Mouse (Mus musculus) regulatory T cell (primary cell): ENCODE results near the gene Aqr.

Experiments used
- in situ Hi-C: fragments of 300-600 bp; cut with MboI, MseI; formaldehyde crosslinking; loops from one replicate; pipeline ENCODE4 v1.15.1; 2025; ENCODE audit warnings: high pct_unique_total_duplicates

Gene Aqr

GRCm38 (mm10) chr2:114136755-114137154 lies 50.1 kb downstream of the Aqr start:
- in situ Hi-C loops = no loop called here

DNA sequence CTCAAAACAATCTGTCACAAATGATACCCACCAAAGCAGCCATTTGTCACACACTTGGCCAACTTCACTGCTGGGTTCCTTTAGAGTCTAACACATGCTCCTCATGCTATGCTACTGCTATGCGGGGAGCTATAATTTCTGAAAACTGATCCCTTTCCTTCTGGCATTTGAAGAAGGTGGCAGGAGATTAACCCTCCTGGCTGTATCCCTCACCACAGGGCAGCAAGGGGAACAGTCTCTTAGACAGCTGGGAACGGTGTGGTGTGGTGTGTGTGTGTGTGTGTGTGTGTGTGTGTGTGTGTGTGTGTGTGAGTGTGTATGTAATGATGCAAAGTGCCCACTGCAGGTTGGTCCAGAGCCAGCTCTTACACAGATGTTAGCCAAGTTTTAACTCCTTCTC lies 51.0 kb downstream of the Aqr start:
- in situ Hi-C loops = no loop called here

GRCm38 (mm10) chr2:114133355-114133754 lies 53.5 kb downstream of the Aqr start:
- in situ Hi-C loops = no loop called here

DNA sequence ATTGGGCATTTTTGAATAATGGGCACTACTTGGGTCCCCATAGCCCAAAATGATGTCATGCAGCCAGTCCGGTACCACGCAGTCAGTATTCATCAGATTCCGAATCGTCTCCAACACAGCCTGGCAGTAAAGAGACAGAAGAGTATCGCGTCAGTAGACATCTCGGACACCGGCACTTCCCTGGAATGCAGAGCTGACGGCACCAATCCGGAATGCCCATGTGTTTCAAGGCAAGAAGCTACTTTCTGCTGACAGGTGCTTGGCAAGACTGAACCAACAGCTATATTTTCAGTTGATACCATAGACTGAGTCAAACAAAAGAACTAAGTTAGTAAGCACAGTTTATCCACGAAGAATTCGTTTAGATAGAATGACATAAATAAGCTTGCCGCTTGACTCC lies 56.2 kb downstream of the Aqr start:
- in situ Hi-C loops = no loop called here

- in situ Hi-C loops = no loop called here
Measured at GRCm38 (mm10) chr2:114123304-114123703, 63.5 kb downstream of the Aqr start.

DNA sequence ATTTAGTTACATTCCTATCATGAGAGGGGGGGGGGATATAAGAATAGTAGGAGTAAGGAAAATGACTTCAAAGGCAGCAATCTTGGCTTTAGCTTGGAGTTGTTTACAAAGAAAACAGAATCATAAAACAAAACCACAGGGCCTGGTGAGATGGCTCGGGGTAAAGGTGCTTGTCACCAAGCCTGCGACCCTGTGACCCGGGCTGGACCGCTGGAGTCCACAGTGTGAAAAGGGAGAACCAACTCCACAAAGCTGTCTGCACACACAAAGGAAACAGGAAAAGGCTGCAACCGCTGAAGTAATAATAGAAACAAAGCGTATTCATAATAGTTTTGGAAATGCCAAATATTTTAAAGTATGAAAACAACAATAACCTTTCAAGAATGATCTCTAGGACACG lies 67.4 kb downstream of the Aqr start:
- in situ Hi-C loops = no loop called here

DNA sequence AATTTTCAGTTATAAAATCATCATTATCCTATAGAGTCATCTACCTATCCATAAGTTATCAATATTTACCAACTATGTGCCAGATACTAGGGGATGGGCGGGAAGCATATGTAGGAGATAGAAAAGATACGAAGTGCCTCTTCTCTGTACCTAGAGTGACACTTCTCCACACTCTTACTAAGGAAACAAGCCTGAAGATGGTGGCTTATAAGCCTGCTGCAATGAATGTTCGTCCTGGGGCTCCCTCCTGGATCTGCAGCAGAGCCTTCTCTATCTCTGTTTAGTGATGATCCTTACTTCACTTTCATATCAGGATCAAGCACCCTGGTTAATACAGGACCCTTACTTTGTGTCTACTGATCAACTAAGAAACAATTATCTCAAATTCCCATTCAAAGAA lies 69.2 kb downstream of the Aqr start:
- in situ Hi-C loops = no loop called here

GRCm38 (mm10) chr2:114117235-114117634 lies 69.6 kb downstream of the Aqr start:
- in situ Hi-C loops = no loop called here

- in situ Hi-C loops = no loop called here
Measured at GRCm38 (mm10) chr2:114115563-114115962, 71.3 kb downstream of the Aqr start.

DNA sequence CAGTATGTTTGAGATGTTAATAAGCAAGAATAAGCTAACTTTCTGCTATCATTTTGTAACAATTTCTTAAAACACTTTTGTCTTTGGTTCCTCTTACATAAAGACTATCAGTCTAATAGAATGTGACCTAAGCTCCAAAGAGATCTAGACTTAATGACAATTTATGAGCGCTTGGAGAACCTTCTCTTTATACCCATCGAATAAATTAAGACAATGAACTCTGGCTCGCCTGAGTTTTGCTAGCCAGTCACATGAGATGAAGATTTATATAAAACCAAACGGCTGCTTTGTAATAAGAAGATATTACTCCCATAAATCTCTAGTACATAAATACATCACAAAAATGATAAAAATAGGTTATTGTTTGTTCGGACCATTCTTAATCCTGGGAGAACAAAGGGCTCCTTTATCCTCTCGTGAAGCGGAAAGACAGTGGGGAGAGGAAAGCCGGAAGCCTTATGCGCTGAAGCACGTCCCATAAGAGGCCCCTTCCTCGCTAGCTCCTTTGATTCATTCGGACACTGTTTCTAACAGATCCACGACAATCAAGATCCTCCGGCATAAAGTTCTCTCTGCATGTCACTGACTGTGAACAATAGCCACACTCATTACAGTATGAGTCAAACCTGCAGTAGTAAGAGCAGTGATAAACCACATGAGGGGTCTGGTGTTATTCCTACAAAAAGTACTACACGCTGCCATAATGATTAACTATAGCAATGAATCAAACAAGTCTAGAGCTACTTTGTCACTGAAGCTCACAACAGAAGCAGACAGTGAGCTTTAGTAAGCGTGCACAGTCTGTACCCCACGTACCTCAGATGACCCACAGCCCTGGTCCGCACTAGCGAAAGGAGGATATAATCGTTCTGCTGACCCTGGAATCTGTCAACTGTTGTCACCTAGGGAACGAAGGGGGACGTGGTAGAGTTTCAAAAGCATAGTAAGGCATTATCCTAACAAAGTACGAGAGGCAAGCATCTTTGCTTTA lies 79.2 kb downstream of the Aqr start:
- in situ Hi-C loops = no loop called here

GRCm38 (mm10) chr2:114106383-114106782 lies 80.4 kb downstream of the Aqr start:
- in situ Hi-C loops = no loop called here

DNA sequence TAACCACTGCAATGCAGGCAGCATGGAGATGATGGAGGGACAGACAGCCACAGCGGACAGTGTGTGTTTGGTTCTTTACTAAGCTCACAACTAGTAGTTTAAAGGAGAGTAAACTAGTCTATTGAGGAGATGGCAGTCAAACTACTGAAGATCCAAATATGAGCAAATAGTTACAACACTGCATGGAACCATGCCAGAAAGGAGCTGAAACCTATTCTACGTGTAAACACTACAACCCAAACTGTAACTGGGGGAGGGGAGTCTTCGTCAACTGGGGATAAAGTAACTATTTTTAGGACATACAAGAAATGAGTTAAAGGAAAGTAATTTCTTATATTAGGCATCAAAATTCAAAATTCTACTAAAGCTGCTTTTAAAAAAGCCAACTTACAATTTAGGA lies 84.4 kb downstream of the Aqr start:
- in situ Hi-C loops = no loop called here

- in situ Hi-C loops = no loop called here
Measured at GRCm38 (mm10) chr2:114100834-114101233, 86.0 kb downstream of the Aqr start.

DNA sequence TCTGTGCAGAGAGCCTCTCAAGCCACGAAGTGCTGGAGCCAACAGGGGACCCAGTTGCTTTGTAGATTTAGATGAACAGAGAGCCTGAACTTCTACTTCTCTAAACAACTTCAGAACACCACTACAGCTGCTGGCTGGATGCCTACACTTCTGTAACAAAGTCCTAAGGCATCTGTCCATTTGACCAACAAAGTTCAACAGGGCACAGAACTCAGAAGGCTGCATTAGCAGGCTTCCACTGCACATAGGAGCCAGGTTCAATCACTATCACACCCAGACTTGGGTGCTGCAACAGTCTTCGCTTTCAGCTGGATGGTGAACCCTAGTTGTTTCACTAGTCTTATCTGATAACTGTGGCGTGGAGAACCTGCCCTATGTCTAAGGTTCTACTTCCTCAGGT lies 87.0 kb downstream of the Aqr start:
- in situ Hi-C loops = no loop called here

DNA sequence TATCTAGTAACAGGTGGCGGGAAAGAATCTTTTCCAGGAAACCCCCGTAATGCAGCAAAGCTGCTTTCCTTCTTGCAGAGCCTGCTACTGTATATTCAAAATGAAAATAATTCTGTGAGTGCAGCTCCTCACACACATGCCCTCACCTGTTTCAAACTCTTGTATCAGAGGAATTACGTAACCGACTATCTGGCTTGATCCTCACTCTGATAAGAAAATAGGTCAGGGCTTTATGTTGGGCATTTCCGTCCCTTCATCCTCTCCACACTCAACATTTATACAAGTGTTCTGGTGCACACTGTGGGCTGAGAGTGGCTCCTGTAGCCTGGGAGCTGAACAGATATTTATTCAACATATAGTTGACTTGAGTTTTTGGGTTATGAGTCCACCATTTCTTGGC lies 87.7 kb downstream of the Aqr start:
- in situ Hi-C loops = no loop called here

DNA sequence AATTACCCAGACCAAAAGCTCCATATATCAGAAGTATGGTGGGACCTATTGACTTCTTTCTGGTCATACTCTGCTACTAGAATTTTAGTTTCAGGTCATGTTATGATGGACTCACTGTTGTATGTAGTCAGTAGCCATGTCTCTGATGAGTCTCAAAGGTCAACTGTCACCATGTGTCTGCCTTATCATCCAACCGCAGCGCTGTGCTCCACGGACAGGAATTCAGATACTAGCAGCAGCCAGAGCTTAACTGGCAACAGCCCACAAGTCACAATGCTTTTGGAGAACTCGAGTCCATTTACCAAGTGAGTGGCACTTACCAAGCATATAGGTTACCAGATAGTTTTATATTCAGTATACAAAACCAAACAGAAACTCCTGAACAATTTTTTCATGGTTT lies 89.2 kb downstream of the Aqr start:
- in situ Hi-C loops = no loop called here

DNA sequence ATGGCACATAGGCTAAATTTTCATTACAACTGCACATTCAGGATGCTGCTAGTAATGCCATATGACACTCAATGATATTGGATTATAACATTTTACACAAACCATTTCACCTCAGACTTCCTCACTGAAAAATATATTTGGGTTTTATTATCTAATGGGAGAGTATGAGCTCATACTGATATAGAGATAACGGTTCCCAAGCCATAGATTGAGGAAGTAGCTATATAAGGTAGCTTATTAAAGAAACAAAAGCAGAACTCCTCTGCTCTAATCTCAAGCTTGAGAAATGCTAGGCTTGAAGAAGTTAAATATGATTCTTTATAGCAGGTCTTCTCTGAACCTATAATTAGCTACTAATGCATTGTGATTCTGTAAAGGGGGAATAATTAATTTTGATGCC lies 90.3 kb downstream of the Aqr start:
- in situ Hi-C loops = no loop called here

DNA sequence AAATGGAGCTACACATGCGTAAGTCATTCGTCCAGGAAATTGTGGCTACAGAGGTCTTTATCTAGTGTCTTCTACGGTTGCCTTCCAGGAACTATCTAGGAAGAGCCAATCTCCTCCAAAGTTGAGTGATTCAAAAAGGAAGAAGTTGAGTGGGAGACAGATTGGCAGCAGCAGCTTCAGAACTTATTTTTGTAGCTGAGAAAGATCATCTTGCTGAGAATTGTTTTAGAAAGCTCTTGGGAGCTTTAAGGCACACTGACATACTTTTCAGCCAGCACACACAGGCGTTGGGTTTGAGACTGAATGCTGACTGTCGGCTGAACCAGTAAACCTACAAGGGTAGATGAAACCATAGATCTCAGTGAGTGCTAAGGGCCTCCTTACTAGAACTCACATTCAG lies 91.5 kb downstream of the Aqr start:
- in situ Hi-C loops = no loop called here

DNA sequence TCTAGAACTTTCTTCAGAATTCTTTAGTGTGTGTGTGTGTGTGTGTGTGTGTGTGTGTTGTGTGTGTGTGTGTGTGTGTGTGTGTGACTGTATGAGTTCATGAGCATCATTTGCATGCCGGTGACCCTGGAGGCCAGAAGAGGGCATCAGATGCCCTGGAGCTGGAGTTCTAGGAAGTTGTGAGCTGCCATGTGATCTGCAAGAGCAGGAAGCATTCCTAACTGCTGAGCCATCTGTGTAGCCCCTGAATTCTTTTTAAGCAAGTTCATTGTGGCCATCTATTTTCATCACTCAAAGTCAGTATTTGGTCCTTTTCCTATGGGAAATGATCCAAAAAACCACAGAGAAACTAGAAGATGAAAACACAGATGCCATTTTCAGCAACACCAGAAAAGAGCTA lies 92.1 kb downstream of the Aqr start:
- in situ Hi-C loops = no loop called here

DNA sequence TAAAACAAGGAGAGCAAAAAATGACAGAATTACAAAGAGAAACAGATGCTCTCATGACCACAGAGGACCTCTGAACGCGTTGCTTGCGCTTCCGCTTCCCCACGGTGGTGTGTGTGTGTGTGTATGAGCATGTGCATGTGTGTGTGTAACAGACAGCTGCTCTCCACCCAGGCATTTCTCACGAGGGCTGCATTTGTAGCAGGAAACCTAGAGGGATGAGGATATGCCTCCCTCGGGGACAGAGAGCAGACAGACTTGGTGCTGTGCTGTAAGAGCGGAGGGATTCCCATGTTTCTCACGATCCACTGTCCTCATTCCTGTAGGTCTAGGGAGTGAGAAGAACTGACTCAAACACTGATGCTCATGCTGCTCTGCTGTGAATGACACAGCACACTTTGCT lies 93.2 kb downstream of the Aqr start:
- in situ Hi-C loops = no loop called here

- in situ Hi-C loops = no loop called here
Measured at GRCm38 (mm10) chr2:114089862-114090261, 97.0 kb downstream of the Aqr start.

DNA sequence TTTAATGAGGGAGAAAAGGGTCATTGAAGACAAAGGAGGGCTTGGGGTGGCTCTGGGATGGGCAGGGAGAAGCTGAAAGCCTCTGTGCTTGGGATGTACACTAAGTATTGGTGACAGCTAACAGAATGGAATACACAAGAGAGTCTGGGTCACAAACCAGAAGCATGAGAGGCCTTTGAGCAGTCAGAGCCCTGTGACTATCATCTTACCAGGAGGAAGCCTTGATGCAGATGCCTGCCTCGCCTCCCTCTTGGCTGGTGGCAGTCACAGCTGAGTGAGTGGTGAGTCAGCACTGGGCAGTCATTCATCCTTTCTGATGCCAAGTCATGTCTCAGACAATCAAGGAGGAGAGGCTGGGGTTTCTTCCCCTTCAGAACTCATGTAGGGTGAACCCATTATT lies 99.6 kb downstream of the Aqr start:
- in situ Hi-C loops = no loop called here

- in situ Hi-C loops = no loop called here
Measured at GRCm38 (mm10) chr2:114071876-114072275, 114.9 kb downstream of the Aqr start.

- in situ Hi-C loops = no loop called here
Measured at GRCm38 (mm10) chr2:114066226-114066625, 120.6 kb downstream of the Aqr start.
